Mouse (Mus musculus) left cerebral cortex, postnatal 14 days (tissue): ENCODE results near the gene Cadps2. TPM values are rescaled to one million over a fixed set of nuclear protein-coding genes. Genes with fewer than 3 reads are reported as not detected.
A peak's percentile ranks its signal among the peaks of the same experiment; 100 is the strongest.

Source experiments
- DNase-seq, 2 experiments: peaks; one replicate each; pipeline ENCODE4 v3.0.0; 2021 to 2022; ENCODE audit warnings: low spot score in 2 of 2, mixed read lengths in 1 of 2
- intact Hi-C: fragments of 180-260 bp; cut with DNase I; formaldehyde crosslinking; loops from one replicate; pipeline ENCODE4 v1.15.1; 2025
- total RNA-seq, 2 experiments: library from RNA; stranded (reverse); gene quantifications; 2 replicates each; pipeline ENCODE4 v1.2.3; 2021

Gene Cadps2
- total RNA-seq, 2 experiments from 2014 or later, result 78.0 to 86.7 TPM

GRCm38 (mm10) chr6:23805333-23805732, 33.9 kb downstream of the Cadps2 start:
- intact Hi-C loops, result no loop called here
- no peak for DNase-seq

GRCm38 (mm10) chr6:23791822-23792221, 47.4 kb downstream of the Cadps2 start:
- intact Hi-C loops, result no loop called here
- DNase-seq, result no peak

GRCm38 (mm10) chr6:23777641-23778040, 61.6 kb downstream of the Cadps2 start:
- no peak for DNase-seq
- intact Hi-C loops, result no loop called here

GRCm38 (mm10) chr6:23762204-23762603, 77.0 kb downstream of the Cadps2 start:
- intact Hi-C loops, result no loop called here
- peak in 1 of 2 experiments; percentile 18 for DNase-seq

- intact Hi-C loops, result no loop called here
- DNase-seq, result no peak
These were observed 81.0 kb downstream of the Cadps2 start for GRCm38 (mm10) chr6:23758249-23758648.

- intact Hi-C loops, result no loop called here
- no peak for DNase-seq
These were observed 90.4 kb downstream of the Cadps2 start for GRCm38 (mm10) chr6:23748823-23749222.

- DNase-seq, result peak in 1 of 2 experiments; percentile 34
- intact Hi-C loops, result no loop called here
These were observed 99.2 kb downstream of the Cadps2 start for GRCm38 (mm10) chr6:23740010-23740409.

- no peak for DNase-seq
- intact Hi-C loops, result no loop called here
These were observed 106.5 kb downstream of the Cadps2 start for GRCm38 (mm10) chr6:23732750-23733149.

GRCm38 (mm10) chr6:23728620-23729019, 110.6 kb downstream of the Cadps2 start:
- intact Hi-C loops, result no loop called here
- no peak for DNase-seq

GRCm38 (mm10) chr6:23723697-23724096, 115.5 kb downstream of the Cadps2 start:
- no peak for DNase-seq
- intact Hi-C loops, result no loop called here

- intact Hi-C loops, result no loop called here
- no peak for DNase-seq
These were observed 118.8 kb downstream of the Cadps2 start for GRCm38 (mm10) chr6:23720401-23720800.

GRCm38 (mm10) chr6:23707506-23707905, 131.7 kb downstream of the Cadps2 start:
- peak; percentile 30 to 67 for DNase-seq
- intact Hi-C loops, result no loop called here

- no peak for DNase-seq
- intact Hi-C loops, result no loop called here
These were observed 138.3 kb downstream of the Cadps2 start for GRCm38 (mm10) chr6:23700879-23701278.

GRCm38 (mm10) chr6:23678172-23678571, 161.0 kb downstream of the Cadps2 start:
- intact Hi-C loops, result no loop called here
- DNase-seq, result no peak

- intact Hi-C loops, result no loop called here
- no peak for DNase-seq
These were observed 184.2 kb downstream of the Cadps2 start, which contains the start of gene Rnf148 for GRCm38 (mm10) chr6:23655036-23655435. Rnf148 (minus strand) TSS chr6:23655136.

GRCm38 (mm10) chr6:23650205-23650604, 189.0 kb downstream of the Cadps2 start, which contains the start of gene Rnf133:
Rnf133 (minus strand) TSS chr6:23650305.
- intact Hi-C loops, result no loop called here
- no peak for DNase-seq

GRCm38 (mm10) chr6:23648732-23649131, 190.5 kb downstream of the Cadps2 start:
- no peak for DNase-seq
- intact Hi-C loops, result no loop called here

GRCm38 (mm10) chr6:23647627-23648247, 191.5 kb downstream of the Cadps2 start:
- intact Hi-C loops, result no loop called here
- no peak for DNase-seq

GRCm38 (mm10) chr6:23637081-23637480, 202.1 kb downstream of the Cadps2 start:
- intact Hi-C loops, result no loop called here
- DNase-seq, result peak in 1 of 2 experiments; percentile 47

- intact Hi-C loops, result no loop called here
- DNase-seq, result no peak
These were observed 204.0 kb downstream of the Cadps2 start for GRCm38 (mm10) chr6:23635208-23635607.

GRCm38 (mm10) chr6:23634016-23634415, 205.2 kb downstream of the Cadps2 start:
- intact Hi-C loops, result no loop called here
- no peak for DNase-seq

- DNase-seq, result no peak
- intact Hi-C loops, result no loop called here
These were observed 208.8 kb downstream of the Cadps2 start for GRCm38 (mm10) chr6:23630465-23630864.
